Mouse (Mus musculus) liver, embryonic 16.5 days (tissue): ENCODE data around the gene Nt5e. TPM values are rescaled to one million over a fixed set of nuclear protein-coding genes. Genes with fewer than 3 reads are reported as not detected.

Source experiments
- ATAC-seq: fragments of 200-750 bp; cut with Nextera tagmentation; 2 replicates; pipeline ENCODE4 v1.8.0; 2017; ENCODE audit warnings: low read depth, mild to moderate bottlenecking, moderate number of reproducible peaks, moderate library complexity
- H3K27ac ChIP-seq: fragments of 300-500 bp; sonication (generic); 2 replicates; pipeline ENCODE4 v1.5.1; 2014; ENCODE audit warnings: mild to moderate bottlenecking, low read length
- H3K27me3 ChIP-seq: fragments of 300-500 bp; sonication (generic); 2 replicates; pipeline ENCODE4 v1.6.1; 2014; ENCODE audit warnings: low read depth, low read length, mixed read lengths; ENCODE audit not compliant: control insufficient read depth, insufficient read depth
- H3K36me3 ChIP-seq: fragments of 300-500 bp; sonication (generic); 2 replicates; pipeline ENCODE4 v1.6.1; 2014; ENCODE audit warnings: mild to moderate bottlenecking; ENCODE audit not compliant: control insufficient read depth, insufficient read depth
- H3K4me1 ChIP-seq: fragments of 300-500 bp; sonication (generic); 2 replicates; pipeline ENCODE4 v1.6.1; 2014; ENCODE audit warnings: low read depth, low read length, mixed read lengths; ENCODE audit not compliant: control insufficient read depth
- H3K4me2 ChIP-seq: fragments of 300-500 bp; sonication (generic); 2 replicates; pipeline ENCODE4 v1.6.1; 2014; ENCODE audit warnings: low read depth, low read length, mixed read lengths
- H3K4me3 ChIP-seq: fragments of 300-500 bp; sonication (generic); 2 replicates; pipeline ENCODE4 v1.5.1; 2014; ENCODE audit warnings: low read depth, mild to moderate bottlenecking, low read length
- H3K9ac ChIP-seq: fragments of 300-500 bp; sonication (generic); 2 replicates; pipeline ENCODE4 v1.6.1; 2014; ENCODE audit warnings: low read depth, low read length
- H3K9me3 ChIP-seq: fragments of 300-500 bp; sonication (generic); replicated peaks from 2 replicates; pipeline ENCODE4 v1.6.1; 2016; ENCODE audit warnings: low read length; ENCODE audit not compliant: control insufficient read depth
- WGBS: fragments of 180-500 bp; shearing (Covaris S2); extraction: QIAGEN DNeasy Blood & Tissue Kit; methylation state at CpG from one replicate; pipeline ENCODE4 v1.1.7; 2014; ENCODE audit not compliant: insufficient replicate concordance; 5-methylcytosine and 5-hydroxymethylcytosine counted together
- polyA plus RNA-seq: library from polyadenylated mRNA; unstranded; fragments of >200 nt; fragmentation: Nextera tagmentation; extraction: Ambion mirVana; gene quantifications from 2 replicates; pipeline ENCODE4 v1.2.1, GENCODE M21; 2015

The Nt5e gene
- polyA plus RNA-seq, 1 experiment from 2014 or later, result 12.0 TPM

- Histone ChIP-seq H3K4me1 (no peaks in the 10 kb centered on the region; the same call in 1 of the 2 replicates), H3K4me3 (no peak overlapping the region), H3K27me3 (no peaks in the 10 kb centered on the region), H3K36me3 (no peaks in the 10 kb centered on the region; the same call in 1 of the 2 replicates), H3K27ac (no peak overlapping the region), H3K9me3 (no peaks in the 10 kb centered on the region), H3K4me2 (no peak overlapping the region), H3K9ac (no peak overlapping the region)
- ATAC-seq, result no peak
- 24% methylated on average over 1 of the region's 1 CpGs for WGBS
These were observed 53.5 kb downstream of the Nt5e start for GRCm38 (mm10) chr9:88380542-88380941.

GRCm38 (mm10) chr9:88388826-88389225, 61.8 kb downstream of the Nt5e start:
- no peak overlapping the region for H3K4me3 ChIP-seq
- no peak overlapping the region for H3K4me2 ChIP-seq
- H3K27me3 ChIP-seq, result no peaks in the 10 kb centered on the region
- no peaks in the 10 kb centered on the region for H3K4me1 ChIP-seq
- H3K27ac ChIP-seq, result no peak overlapping the region
- 80% methylated on average over 5 of the region's 5 CpGs for WGBS
- no peak overlapping the region for H3K9ac ChIP-seq
- ATAC-seq, result no peak
- H3K36me3 ChIP-seq, result no peaks in the 10 kb centered on the region
- H3K9me3 ChIP-seq, result no peaks in the 10 kb centered on the region

- H3K9me3 ChIP-seq, result no peaks in the 10 kb centered on the region
- no peaks in the 10 kb centered on the region for H3K27me3 ChIP-seq
- WGBS, result 75% methylated on average over 8 of the region's 8 CpGs
- H3K27ac ChIP-seq, result no peak overlapping the region
- H3K4me3 ChIP-seq, result no peak overlapping the region
- no peak overlapping the region for H3K9ac ChIP-seq
- H3K4me1 ChIP-seq, result no peaks in the 10 kb centered on the region
- no peak overlapping the region for H3K4me2 ChIP-seq
- ATAC-seq, result no peak
- H3K36me3 ChIP-seq, result no peaks in the 10 kb centered on the region
These were observed 67.9 kb downstream of the Nt5e start for GRCm38 (mm10) chr9:88394852-88395251.

GRCm38 (mm10) chr9:88398461-88398860, 71.5 kb downstream of the Nt5e start:
- WGBS, result 49% methylated on average over 1 of the region's 1 CpGs
- no peak overlapping the region for H3K4me3 ChIP-seq
- no peak overlapping the region for H3K27ac ChIP-seq
- no peaks in the 10 kb centered on the region for H3K4me1 ChIP-seq
- H3K27me3 ChIP-seq, result no peaks in the 10 kb centered on the region
- ATAC-seq, result no peak
- no peaks in the 10 kb centered on the region for H3K9me3 ChIP-seq
- no peaks in the 10 kb centered on the region for H3K36me3 ChIP-seq
- H3K4me2 ChIP-seq, result no peak overlapping the region
- no peak overlapping the region for H3K9ac ChIP-seq

GRCm38 (mm10) chr9:88404088-88404487, 77.1 kb downstream of the Nt5e start:
- 25% methylated on average over 10 of the region's 10 CpGs for WGBS
- H3K4me1 ChIP-seq, result no peaks in the 10 kb centered on the region; the same call in 1 of the 2 replicates
- no peaks in the 10 kb centered on the region for H3K9me3 ChIP-seq
- no peak overlapping the region for H3K4me3 ChIP-seq
- H3K9ac ChIP-seq, result no peak overlapping the region
- no peaks in the 10 kb centered on the region for H3K27me3 ChIP-seq
- no peaks in the 10 kb centered on the region for H3K36me3 ChIP-seq
- ATAC-seq, result peak; percentile 87
- H3K4me2 ChIP-seq, result peak overlapping the region; percentile 17
- peak overlapping the region; percentile 57 for H3K27ac ChIP-seq

GRCm38 (mm10) chr9:88404515-88404914, 77.5 kb downstream of the Nt5e start:
- Histone ChIP-seq H3K36me3 (no peaks in the 10 kb centered on the region; the same call in 1 of the 2 replicates), H3K4me1 (no peaks in the 10 kb centered on the region; the same call in 1 of the 2 replicates), H3K4me2 (peak overlapping the region; percentile 17), H3K27ac (peak overlapping the region; percentile 57), H3K4me3 (no peak overlapping the region), H3K9ac (no peak overlapping the region), H3K27me3 (no peaks in the 10 kb centered on the region), H3K9me3 (no peaks in the 10 kb centered on the region)
- WGBS, result 52% methylated on average over 6 of the region's 6 CpGs
- ATAC-seq, result 0 out of 2 replicates have a peak, but pooled peaks have one; percentile 19

GRCm38 (mm10) chr9:88409978-88410377, 83.0 kb downstream of the Nt5e start:
- no peaks in the 10 kb centered on the region for H3K4me1 ChIP-seq
- H3K27ac ChIP-seq, result no peak overlapping the region
- no peak for ATAC-seq
- H3K36me3 ChIP-seq, result no peaks in the 10 kb centered on the region; the same call in 1 of the 2 replicates
- H3K4me3 ChIP-seq, result no peak overlapping the region
- no peak overlapping the region for H3K9ac ChIP-seq
- no peaks in the 10 kb centered on the region for H3K27me3 ChIP-seq
- no peaks in the 10 kb centered on the region for H3K9me3 ChIP-seq
- 72% methylated on average over 2 of the region's 2 CpGs for WGBS
- H3K4me2 ChIP-seq, result no peak overlapping the region

- 74% methylated on average over 1 of the region's 1 CpGs for WGBS
- ATAC-seq, result no peak
- H3K36me3 ChIP-seq, result no peaks in the 10 kb centered on the region
These were observed 89.8 kb downstream of the Nt5e start for GRCm38 (mm10) chr9:88416752-88417151.

More at GRCm38 (mm10) chr9:88416752-88417151, 89.8 kb downstream of the Nt5e start:
- Histone ChIP-seq H3K4me1 (no peaks in the 10 kb centered on the region), H3K4me2 (no peak overlapping the region), H3K4me3 (no peak overlapping the region), H3K9ac (no peak overlapping the region), H3K27me3 (no peaks in the 10 kb centered on the region), H3K27ac (no peak overlapping the region), H3K9me3 (no peaks in the 10 kb centered on the region)
